Mouse (Mus musculus) left cerebral cortex, postnatal 25 days (tissue): ENCODE results near the gene Prdx4. TPM values are rescaled to one million over a fixed set of nuclear protein-coding genes. Genes with fewer than 3 reads are reported as not detected.
"Not testable (repeated sequence)": the region's sequence is repeated elsewhere in the genome, so short reads cannot be mapped to it uniquely, and the experiment has no call there.

Experiments
- DNase-seq, 2 experiments: peaks; one replicate each; pipeline ENCODE4 v3.0.0; 2022; ENCODE audit warnings: low spot score in 2 of 2, mixed read lengths in 1 of 2
- intact Hi-C: fragments of 180-260 bp; cut with DNase I; formaldehyde crosslinking; loops from one replicate; pipeline ENCODE4 v1.15.1; 2025
- total RNA-seq, 2 experiments: library from RNA; stranded (reverse); gene quantifications; 2 replicates each; pipeline ENCODE4 v1.2.3; 2021

The Prdx4 gene
- 10 to 100 TPM; 21.4 to 23.8 TPM for total RNA-seq

GRCm38 (mm10) chrX:155340654-155341053 lies at the start of gene Prdx4:
TSS of gene Prdx4 (minus strand) at chrX:155340754.
- DNase-seq: no peak
- intact Hi-C loops: no loop called here

- intact Hi-C loops: loop anchor here (10.0 kb wide), 1 partner anchor 1928 kb away; no protein-coding TSS in a partner anchor
- DNase-seq: peak in 1 of 2 experiments; percentile 14
Observed at GRCm38 (mm10) chrX:155376538-155376937, 36.0 kb upstream of the Prdx4 start.

DNA sequence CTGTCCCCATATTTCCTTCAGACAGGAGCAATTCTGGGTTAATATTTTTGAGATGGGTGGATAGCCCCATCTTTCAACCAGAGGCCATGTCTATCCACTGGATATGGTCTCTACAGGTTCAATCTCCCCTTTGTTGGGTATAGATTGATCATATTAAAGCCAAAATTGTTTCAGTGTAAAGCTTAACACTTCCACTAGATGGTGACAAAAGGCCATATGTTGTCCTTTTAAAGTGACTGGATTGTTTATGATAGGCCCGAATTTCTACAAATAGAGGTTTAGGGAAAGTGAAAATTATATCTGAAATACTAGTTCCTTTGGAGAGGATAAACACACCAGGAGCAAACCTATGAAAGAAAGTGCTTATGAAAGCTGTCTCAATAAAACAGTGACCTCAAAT lies 34.9 kb upstream of the Prdx4 start:
- DNase-seq: no peak
- intact Hi-C loops: loop anchor here (10.0 kb wide), 1 partner anchor 1929 kb away; no protein-coding TSS in a partner anchor

- not testable (repeated sequence) for DNase-seq
- intact Hi-C loops: loop anchor here (10.0 kb wide), 1 partner anchor 1935 kb away; no protein-coding TSS in a partner anchor
Observed at GRCm38 (mm10) chrX:155370110-155370509, 29.6 kb upstream of the Prdx4 start.

DNA sequence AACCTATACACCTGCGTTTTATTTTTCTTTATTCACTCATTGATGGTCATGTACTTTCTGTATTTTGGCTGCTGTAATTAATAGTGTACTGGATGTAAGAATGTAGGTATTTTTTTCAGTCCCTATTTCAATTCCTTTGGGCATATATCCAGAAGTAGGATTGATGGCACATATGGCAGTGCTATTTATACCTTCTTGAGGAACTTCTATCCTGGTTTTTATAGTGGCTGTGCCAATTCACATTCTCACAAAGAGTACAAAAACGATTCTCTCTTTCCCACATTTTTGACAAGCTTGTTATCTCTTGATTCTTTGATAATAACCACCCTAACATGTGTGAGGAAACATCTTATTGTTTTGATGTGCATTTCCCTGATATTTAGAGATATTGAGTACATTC lies 24.5 kb upstream of the Prdx4 start:
- intact Hi-C loops: no loop called here
- DNase-seq: peak in 1 of 2 experiments; percentile 24

GRCm38 (mm10) chrX:155346249-155346648 lies 5.7 kb upstream of the Prdx4 start:
- intact Hi-C loops: no loop called here
- no peak for DNase-seq

DNA sequence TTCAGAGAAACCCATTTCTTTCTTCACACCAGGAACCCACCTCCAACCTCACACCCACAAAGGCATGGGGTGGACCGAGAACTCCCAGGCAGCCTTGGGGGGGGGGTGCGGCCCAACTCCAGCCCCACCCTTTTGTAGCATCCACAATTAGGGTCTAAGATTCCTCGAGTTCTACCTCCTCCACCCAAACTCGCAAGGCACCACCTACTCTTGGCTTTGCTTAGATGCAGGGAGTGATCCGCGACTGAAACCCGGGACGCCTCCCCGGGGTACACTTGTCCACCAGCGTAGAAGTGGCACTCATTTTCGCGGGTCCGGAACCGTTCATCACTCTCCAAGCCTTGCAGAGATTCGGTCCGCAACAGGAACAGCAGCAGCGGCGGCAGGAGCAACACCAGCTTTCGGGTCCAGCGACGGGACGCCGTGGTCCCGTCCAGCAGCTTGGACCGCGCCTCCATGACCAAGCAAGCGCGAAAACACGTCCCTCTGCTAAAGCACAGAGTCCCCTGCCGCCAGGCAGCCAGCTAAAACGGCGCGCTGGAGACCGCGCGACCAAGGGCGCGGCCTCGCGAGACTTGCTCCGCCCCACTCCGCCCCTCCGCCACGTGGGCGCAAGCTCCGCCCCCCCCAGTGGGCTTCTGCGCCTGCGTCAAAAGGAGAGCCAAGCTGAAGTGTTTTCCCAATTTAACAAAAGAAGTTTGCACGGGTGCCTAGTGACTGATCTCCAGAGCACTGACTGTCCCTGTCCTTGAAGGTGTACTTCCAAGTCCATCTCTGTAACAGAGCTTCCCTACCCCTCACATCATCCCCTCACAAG lies 2.4 kb downstream of the Prdx4 start:
- intact Hi-C loops: no loop called here
- DNase-seq: peak; percentile 71 to 72

GRCm38 (mm10) chrX:155337567-155337904 lies 3.0 kb downstream of the Prdx4 start:
- intact Hi-C loops: no loop called here
- DNase-seq: no peak

DNA sequence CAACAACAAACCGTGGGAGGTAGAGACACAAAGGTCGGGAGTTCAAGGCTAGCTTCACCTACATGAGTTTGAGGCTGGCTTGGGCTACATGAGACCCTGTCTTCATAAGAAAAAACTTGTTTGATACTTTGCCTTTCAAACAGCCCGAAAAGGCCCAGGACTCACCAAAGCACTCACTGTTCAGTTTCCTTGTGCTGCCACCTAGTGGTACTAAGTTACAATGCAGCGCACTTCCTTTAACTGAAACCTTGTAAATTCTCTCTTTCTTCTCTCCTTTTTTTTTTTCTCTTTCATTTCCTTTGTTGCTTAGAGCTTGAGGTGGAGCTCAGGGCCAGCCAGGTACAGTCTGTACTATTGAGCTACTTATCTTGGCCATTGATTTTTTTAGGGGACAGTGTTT lies 22.5 kb downstream of the Prdx4 start:
- DNase-seq: peak in 1 of 2 experiments; percentile 27
- intact Hi-C loops: loop anchor here (5.0 kb wide), 1 partner anchor 176 kb away; no protein-coding TSS in a partner anchor

DNA sequence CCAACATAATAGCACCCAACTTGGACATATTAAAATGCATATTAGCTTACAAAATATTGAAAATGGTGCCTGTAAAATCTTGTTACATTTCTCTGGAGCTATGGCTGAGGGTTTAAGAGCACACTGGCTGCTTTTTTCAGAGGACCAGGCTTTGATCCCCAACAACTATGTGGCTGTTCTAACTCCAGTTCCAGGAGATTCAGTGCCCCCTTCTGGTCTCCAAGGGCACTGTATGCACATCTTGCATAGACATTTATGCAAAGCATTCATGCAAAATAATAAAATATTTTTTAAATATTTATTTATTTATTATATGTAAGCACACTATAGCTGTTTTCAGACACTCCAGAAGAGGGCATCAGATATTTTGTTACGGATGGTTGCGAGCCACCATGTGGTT lies 34.2 kb downstream of the Prdx4 start:
- intact Hi-C loops: no loop called here
- no peak for DNase-seq

- DNase-seq: no peak
- intact Hi-C loops: no loop called here
Observed at GRCm38 (mm10) chrX:155280427-155281044, 60.0 kb downstream of the Prdx4 start.

DNA sequence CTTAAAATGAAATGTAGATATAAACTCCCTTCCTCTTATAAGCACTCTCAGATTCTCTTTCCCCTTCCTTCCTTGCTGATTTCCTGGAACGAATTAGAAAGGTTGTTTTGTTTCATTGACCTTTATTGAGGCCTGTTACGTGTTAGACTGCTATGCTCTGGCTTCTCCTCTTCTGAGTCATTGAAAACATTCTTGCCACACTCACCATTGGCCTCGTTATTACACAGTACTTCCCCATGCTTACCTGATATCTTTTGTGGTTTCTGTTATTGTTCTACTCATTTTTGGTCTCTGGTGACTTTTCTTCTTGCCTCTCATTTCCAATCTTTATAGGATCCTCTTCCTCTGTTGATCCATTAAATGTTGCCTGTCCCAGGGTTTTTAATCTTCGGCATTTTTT lies 62.1 kb downstream of the Prdx4 start:
- DNase-seq: no peak
- intact Hi-C loops: no loop called here

Other genes with a start within 250 kb of the Prdx4 start
- gene Magea2, start 247.1 kb downstream of the Prdx4 start, total RNA-seq: not detected
- gene Cldn34b2, start 212.3 kb downstream of the Prdx4 start, total RNA-seq: not detected
- gene Sat1, start 124.3 kb downstream of the Prdx4 start, total RNA-seq: 10 to 100 TPM; 67.6 to 78.0 TPM
- 10 to 100 TPM; 18.1 to 19.2 TPM for gene Acot9, start 78.3 kb downstream of the Prdx4 start, total RNA-seq